Mouse (Mus musculus) kidney, adult 2 months (tissue): ENCODE data around the gene Ubtf.

Source experiments
- CTCF ChIP-seq: fragments of 200-500 bp; conservative IDR thresholded peaks from 2 replicates; pipeline ENCODE4 v1.5.1; 2011; ENCODE audit warnings: low read depth, mild to moderate bottlenecking, control low read depth, low read length, moderate library complexity, mixed read lengths; ENCODE audit not compliant: insufficient read depth, insufficient read length
- POLR2A ChIP-seq: fragments of 200-500 bp; IDR thresholded peaks from one replicate; pipeline ENCODE4 v1.6.1; 2011; ENCODE audit warnings: low read depth, low read length, control low read depth

- no peak for TF ChIP-seq CTCF
- TF ChIP-seq POLR2A, result no peak
Measured at GRCm38 (mm10) chr11:102268520-102269244, 50.9 kb downstream of the Ubtf start, which contains the start of gene Asb16.
